Mouse (Mus musculus): ENCODE data around the gene Abcc5. TPM values are rescaled to one million over a fixed set of nuclear protein-coding genes. Genes with fewer than 3 reads are reported as not detected.

The Abcc5 gene
- polyA plus RNA-seq, 1 experiment from 2014 or later, result 60.6 TPM

GRCm38 (mm10) chr16:20415804-20416203 lies 10.4 kb downstream of the Abcc5 start:
- no peaks in the 10 kb centered on the region for H3K27me3 ChIP-seq (ENCODE audit: insufficient read depth, poor library complexity, severe bottlenecking)
- WGBS, result 86% methylated on average over 6 of the region's 6 CpGs
- H3K27ac ChIP-seq, result no peak overlapping the region
- no peak for DNase-seq (ENCODE audit: low spot score)
- no peak overlapping the region for H3K4me3 ChIP-seq
- 0 out of 2 replicates have a peak, but pooled peaks cover 3% of the 10 kb centered on the region for H3K4me1 ChIP-seq
- H3K9me3 ChIP-seq, result no peaks in the 10 kb centered on the region
- H3K36me3 ChIP-seq, result peaks cover 7% of the 10 kb centered on the region; the same call in 1 of the 2 replicates

DNA sequence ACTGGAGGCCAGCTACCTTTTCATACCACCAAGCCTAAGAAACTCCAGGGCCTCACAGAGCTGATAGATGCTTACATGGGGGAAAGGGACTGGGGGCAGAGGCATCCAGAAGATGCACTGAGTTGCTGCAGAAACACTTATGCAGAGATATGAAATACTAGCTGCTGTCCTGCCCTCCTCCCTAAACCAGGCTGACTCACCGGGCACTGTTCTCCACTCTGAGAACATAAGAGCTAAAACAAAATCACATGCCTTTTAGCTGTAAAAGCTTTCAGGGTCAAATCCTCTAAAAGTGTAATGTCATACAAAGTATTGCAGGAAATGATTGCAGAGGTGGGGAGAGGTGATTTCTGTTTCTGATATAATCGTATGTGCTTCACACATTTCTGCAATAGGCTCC lies 11.0 kb downstream of the Abcc5 start:
- no peak for DNase-seq (ENCODE audit: low spot score)
- H3K4me3 ChIP-seq, result no peak overlapping the region
- WGBS, result 86% methylated on average over 2 of the region's 2 CpGs
- H3K4me1 ChIP-seq, result 0 out of 2 replicates have a peak, but pooled peaks cover 3% of the 10 kb centered on the region
- no peaks in the 10 kb centered on the region for H3K9me3 ChIP-seq
- no peaks in the 10 kb centered on the region for H3K27me3 ChIP-seq (ENCODE audit: insufficient read depth, poor library complexity, severe bottlenecking)
- no peak overlapping the region for H3K27ac ChIP-seq
- H3K36me3 ChIP-seq, result peaks cover 4% of the 10 kb centered on the region; the same call in 1 of the 2 replicates

DNA sequence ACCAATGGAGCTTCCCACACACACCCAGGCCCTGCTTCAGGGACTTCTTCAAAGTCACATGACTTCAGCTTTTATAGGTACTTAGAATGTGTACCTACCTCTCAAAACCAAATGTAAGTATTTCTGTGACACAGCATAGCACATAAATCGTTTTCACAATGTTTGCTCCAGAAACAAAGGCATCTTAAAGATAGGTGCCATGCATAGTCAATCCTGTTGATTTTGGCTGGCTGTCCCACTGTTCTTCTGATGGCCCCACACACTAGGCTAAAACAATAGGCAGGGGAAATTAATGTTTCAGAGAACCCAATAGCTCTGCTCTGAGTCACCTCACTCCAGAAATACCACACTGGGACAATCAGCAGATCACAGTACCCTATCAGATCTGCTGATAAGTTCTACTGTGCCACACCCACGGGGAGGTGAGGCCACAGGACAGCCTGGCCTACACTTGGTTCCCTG lies 12.3 kb downstream of the Abcc5 start:
- H3K36me3 ChIP-seq, result no peaks in the 10 kb centered on the region
- WGBS, result 67% methylated on average over 2 of the region's 2 CpGs
- H3K4me1 ChIP-seq, result 0 out of 2 replicates have a peak, but pooled peaks cover 3% of the 10 kb centered on the region
- H3K27ac ChIP-seq, result no peak overlapping the region
- no peaks in the 10 kb centered on the region for H3K27me3 ChIP-seq (ENCODE audit: insufficient read depth, poor library complexity, severe bottlenecking)
- no peaks in the 10 kb centered on the region for H3K9me3 ChIP-seq
- no peak overlapping the region for H3K4me3 ChIP-seq
- DNase-seq (ENCODE audit: low spot score), result no peak

DNA sequence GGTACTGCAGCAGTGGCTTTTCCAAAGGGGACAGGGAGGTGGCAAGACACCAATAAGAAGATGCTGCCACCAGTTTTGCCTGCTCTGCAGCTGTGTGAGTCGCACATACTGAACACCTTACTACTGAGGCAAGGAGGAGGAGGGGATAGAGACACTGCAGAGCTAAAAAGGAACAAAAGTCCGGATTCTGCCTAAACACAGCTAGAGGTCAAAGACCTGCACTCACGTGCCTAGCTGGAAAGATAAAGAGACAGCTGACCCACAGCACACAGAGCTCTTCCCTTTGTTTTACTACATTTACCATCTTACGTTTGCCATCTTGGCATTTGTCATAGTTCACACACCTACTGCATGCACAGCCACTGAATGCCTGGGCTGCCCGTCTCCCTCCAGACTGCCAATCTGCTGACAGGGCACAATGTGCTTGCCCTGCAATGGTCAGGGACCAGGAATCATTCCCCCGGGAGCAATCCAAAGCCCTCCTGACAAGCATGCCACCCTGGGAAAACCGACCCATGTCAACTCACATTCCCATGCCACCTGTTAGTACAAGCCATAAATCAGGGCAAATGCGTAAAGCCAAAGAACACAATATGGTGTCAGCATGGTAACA lies 14.1 kb downstream of the Abcc5 start:
- H3K4me1 ChIP-seq, result 0 out of 2 replicates have a peak, but pooled peaks cover 3% of the 10 kb centered on the region
- no peak overlapping the region for H3K27ac ChIP-seq
- WGBS, result 85% methylated on average over 8 of the region's 8 CpGs
- no peak for DNase-seq (ENCODE audit: low spot score)
- no peaks in the 10 kb centered on the region for H3K36me3 ChIP-seq
- H3K27me3 ChIP-seq (ENCODE audit: insufficient read depth, poor library complexity, severe bottlenecking), result no peaks in the 10 kb centered on the region
- no peaks in the 10 kb centered on the region for H3K9me3 ChIP-seq
- no peak overlapping the region for H3K4me3 ChIP-seq

- 84% methylated on average over 4 of the region's 4 CpGs for WGBS
- Histone ChIP-seq H3K9me3 (no peaks in the 10 kb centered on the region), H3K27me3 (ENCODE audit: insufficient read depth, poor library complexity, severe bottlenecking) (no peaks in the 10 kb centered on the region), H3K4me1 (no peaks in the 10 kb centered on the region), H3K27ac (no peak overlapping the region), H3K4me3 (no peak overlapping the region), H3K36me3 (peaks cover 29% of the 10 kb centered on the region)
- DNase-seq (ENCODE audit: low spot score), result no peak
These were observed 20.9 kb downstream of the Abcc5 start for GRCm38 (mm10) chr16:20405335-20405734.

DNA sequence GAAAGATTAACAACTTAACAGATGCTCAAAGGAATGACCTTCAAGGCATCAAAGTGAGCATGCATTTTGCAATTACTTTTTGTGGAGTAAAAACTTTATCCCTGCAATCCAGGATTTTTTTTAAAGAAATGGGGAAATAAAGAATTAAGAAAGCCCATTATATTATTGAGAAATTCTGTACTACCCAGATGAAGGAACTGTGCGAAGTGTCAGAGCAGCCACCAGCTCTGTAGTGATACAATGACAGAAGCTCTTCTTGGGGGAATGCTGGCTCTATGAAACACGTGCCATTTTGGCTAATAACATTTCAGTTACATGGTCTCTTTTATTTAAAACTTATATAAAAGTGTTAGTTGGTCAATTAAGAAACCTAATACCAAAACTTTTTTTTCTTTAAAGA lies 22.9 kb downstream of the Abcc5 start:
- Histone ChIP-seq H3K4me1 (no peaks in the 10 kb centered on the region), H3K9me3 (no peaks in the 10 kb centered on the region), H3K36me3 (peaks cover 48% of the 10 kb centered on the region), H3K27ac (no peak overlapping the region), H3K27me3 (ENCODE audit: insufficient read depth, poor library complexity, severe bottlenecking) (no peaks in the 10 kb centered on the region), H3K4me3 (no peak overlapping the region)
- 91% methylated on average over 2 of the region's 2 CpGs for WGBS
- no peak for DNase-seq (ENCODE audit: low spot score)

DNA sequence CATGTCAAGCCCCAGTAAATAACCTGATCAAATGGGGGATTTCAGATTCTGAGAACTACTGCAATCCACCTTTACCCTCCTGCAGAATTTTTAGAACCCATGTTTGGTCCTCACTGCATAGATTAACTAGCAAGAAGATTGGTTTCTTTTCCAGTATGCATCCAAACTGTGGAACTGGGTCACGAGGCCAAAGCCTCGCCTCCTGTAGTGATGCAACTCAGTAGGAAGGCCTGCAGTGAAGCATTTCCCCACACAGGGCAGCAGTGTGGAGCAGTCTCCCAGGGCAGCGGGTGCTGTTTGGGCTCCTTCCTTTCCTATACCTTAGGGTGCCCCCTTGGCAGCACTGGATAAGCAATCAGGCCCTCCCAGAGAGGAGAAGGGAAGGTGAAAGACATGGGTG lies 24.6 kb downstream of the Abcc5 start:
- no peaks in the 10 kb centered on the region for H3K27me3 ChIP-seq (ENCODE audit: insufficient read depth, poor library complexity, severe bottlenecking)
- no peak for DNase-seq (ENCODE audit: low spot score)
- 80% methylated on average over 3 of the region's 3 CpGs for WGBS
- no peaks in the 10 kb centered on the region for H3K9me3 ChIP-seq
- H3K4me3 ChIP-seq, result no peak overlapping the region
- H3K4me1 ChIP-seq, result no peaks in the 10 kb centered on the region
- H3K36me3 ChIP-seq, result peaks cover 52% of the 10 kb centered on the region
- no peak overlapping the region for H3K27ac ChIP-seq

DNA sequence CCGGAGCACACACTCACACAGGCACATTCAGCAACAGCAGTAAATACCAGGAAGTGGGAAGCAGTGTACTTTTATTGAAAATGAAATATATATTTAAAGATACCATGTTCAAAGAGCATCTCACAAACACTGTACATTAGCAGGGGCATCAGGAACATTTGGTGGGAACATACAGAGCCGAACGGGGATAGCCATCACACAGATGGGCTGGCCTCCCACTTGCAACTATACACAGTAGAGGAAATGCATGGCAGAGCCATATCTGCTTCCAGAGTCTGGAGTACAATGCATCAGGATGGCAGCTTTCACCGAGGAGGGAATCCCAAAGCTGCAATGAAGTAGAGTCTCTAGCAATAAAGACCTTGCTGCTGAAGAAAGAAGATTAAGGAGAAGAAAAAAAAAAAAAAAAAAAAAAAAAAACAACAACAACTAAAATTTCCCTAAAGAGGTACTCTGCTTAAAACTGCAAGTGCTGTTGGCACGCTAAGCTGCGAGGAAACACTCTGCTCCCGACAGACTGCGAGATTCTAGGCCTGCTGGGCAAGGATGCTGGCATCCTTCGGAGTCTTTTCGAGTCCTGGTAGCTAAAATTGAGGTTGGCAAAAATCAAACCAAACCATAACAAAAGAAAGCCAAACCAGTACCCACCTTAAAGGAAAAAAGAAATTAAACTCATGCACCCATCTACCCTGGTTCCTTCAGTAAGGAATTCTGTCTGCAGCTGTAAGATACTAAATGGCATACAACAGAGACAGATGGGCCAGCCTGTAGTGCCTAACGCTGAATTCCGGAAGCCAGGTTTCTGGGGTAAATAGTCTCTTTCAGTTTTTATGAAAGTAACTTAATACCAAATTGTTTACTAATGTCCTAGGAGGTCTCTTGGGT lies 25.2 kb downstream of the Abcc5 start:
- no peak overlapping the region for H3K27ac ChIP-seq
- 89% methylated on average over 12 of the region's 12 CpGs for WGBS
- no peak overlapping the region for H3K4me3 ChIP-seq
- no peaks in the 10 kb centered on the region for H3K4me1 ChIP-seq
- H3K9me3 ChIP-seq, result no peaks in the 10 kb centered on the region
- DNase-seq (ENCODE audit: low spot score), result no peak
- H3K36me3 ChIP-seq, result peaks cover 57% of the 10 kb centered on the region
- no peaks in the 10 kb centered on the region for H3K27me3 ChIP-seq (ENCODE audit: insufficient read depth, poor library complexity, severe bottlenecking)

DNA sequence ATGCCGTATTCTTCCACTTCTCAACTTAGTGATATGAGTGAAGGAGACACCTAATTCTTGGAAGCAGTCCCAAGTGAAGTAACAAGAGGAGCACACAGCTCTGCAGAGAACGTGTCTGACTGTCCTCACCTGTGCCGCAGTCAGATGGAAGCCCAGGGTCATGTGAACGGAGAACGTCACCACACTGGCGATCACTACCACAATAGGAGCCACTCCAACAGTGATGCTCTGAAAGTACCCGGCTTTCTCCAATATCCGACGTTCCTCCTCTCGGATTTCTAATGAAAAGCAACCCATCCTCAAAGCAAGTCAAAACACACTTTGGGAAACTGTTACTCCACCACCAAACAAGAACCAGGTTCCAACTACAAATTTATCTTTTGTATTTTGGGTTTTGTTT lies 29.3 kb downstream of the Abcc5 start:
- H3K36me3 ChIP-seq, result peaks cover 64% of the 10 kb centered on the region

DNA sequence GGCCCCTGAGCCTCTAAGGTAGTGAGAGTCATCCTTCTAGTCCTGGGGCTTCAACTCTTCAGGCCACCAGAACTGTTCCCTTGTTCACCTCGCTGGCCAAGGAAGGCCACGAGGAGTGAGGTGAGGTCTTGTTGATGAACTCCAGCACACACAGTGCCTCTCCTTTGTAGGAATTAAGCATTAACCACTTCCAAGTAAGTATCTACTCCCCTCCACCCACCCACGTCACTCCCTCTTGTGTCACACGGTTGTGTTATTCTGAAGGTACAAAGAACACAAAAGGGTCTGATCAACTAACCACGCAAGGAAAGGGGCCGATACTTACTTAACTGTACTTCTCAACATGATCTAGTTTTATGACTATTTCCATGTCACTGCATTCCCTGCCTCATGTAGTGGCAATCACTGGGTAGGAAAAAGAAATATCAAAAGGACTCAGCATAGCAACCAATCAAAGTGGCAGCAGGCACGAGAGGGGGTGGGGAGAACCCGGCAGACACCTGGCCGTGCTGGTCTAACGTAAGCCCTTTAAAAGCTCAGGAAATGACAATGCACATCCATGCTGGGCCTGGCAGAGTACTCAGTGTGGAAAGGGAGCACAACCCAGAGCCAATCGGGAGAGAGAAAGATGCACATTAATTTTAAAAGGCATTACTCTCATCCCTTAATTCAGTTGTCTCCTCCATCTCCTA lies 30.8 kb downstream of the Abcc5 start:
- no peak overlapping the region for H3K27ac ChIP-seq
- no peaks in the 10 kb centered on the region for H3K9me3 ChIP-seq
- WGBS, result 89% methylated on average over 11 of the region's 11 CpGs
- H3K4me3 ChIP-seq, result no peak overlapping the region
- no peaks in the 10 kb centered on the region for H3K4me1 ChIP-seq
- no peak for DNase-seq (ENCODE audit: low spot score)
- H3K36me3 ChIP-seq, result peaks cover 67% of the 10 kb centered on the region
- H3K27me3 ChIP-seq (ENCODE audit: insufficient read depth, poor library complexity, severe bottlenecking), result no peaks in the 10 kb centered on the region

More for the DNA sequence above, 29.3 kb downstream of the Abcc5 start:
- no peaks in the 10 kb centered on the region for H3K27me3 ChIP-seq (ENCODE audit: insufficient read depth, poor library complexity, severe bottlenecking)
- no peak overlapping the region for H3K27ac ChIP-seq
- 92% methylated on average over 10 of the region's 10 CpGs for WGBS
- no peaks in the 10 kb centered on the region for H3K9me3 ChIP-seq
- H3K4me3 ChIP-seq, result no peak overlapping the region
- peak; percentile 58 for DNase-seq (ENCODE audit: low spot score)
- H3K4me1 ChIP-seq, result no peaks in the 10 kb centered on the region

GRCm38 (mm10) chr16:20391753-20392152 lies 34.4 kb downstream of the Abcc5 start:
- peaks cover 70% of the 10 kb centered on the region for H3K36me3 ChIP-seq
- H3K9me3 ChIP-seq, result no peaks in the 10 kb centered on the region
- no peak overlapping the region for H3K4me3 ChIP-seq
- DNase-seq (ENCODE audit: low spot score), result no peak
- no peaks in the 10 kb centered on the region for H3K27me3 ChIP-seq (ENCODE audit: insufficient read depth, poor library complexity, severe bottlenecking)
- no peak overlapping the region for H3K27ac ChIP-seq
- no peaks in the 10 kb centered on the region for H3K4me1 ChIP-seq
- WGBS, result 73% methylated on average over 3 of the region's 3 CpGs

- Histone ChIP-seq H3K27me3 (ENCODE audit: insufficient read depth, poor library complexity, severe bottlenecking) (no peaks in the 10 kb centered on the region), H3K36me3 (peaks cover 59% of the 10 kb centered on the region), H3K27ac (no peak overlapping the region), H3K9me3 (no peaks in the 10 kb centered on the region), H3K4me3 (no peak overlapping the region), H3K4me1 (no peaks in the 10 kb centered on the region)
- DNase-seq (ENCODE audit: low spot score), result no peak
- WGBS, result 64% methylated on average over 6 of the region's 6 CpGs
These were observed 36.0 kb downstream of the Abcc5 start for GRCm38 (mm10) chr16:20390233-20390632.

GRCm38 (mm10) chr16:20381031-20381430 lies 45.2 kb downstream of the Abcc5 start:
- Histone ChIP-seq H3K36me3 (peaks cover 37% of the 10 kb centered on the region), H3K27ac (no peak overlapping the region), H3K4me3 (no peak overlapping the region), H3K27me3 (ENCODE audit: insufficient read depth, poor library complexity, severe bottlenecking) (no peaks in the 10 kb centered on the region), H3K4me1 (no peaks in the 10 kb centered on the region), H3K9me3 (no peaks in the 10 kb centered on the region)
- no peak for DNase-seq (ENCODE audit: low spot score)
- WGBS, result 73% methylated on average over 5 of the region's 5 CpGs
